Mouse (Mus musculus) ovary, postnatal 36 days (tissue): ENCODE measurements around the gene Ccnd2.

Source experiments
- DNase-seq: peaks from one replicate; pipeline ENCODE4 v3.0.0; 2022; ENCODE audit warnings: low spot score, mixed read lengths

Ccnd2 gene

DNA sequence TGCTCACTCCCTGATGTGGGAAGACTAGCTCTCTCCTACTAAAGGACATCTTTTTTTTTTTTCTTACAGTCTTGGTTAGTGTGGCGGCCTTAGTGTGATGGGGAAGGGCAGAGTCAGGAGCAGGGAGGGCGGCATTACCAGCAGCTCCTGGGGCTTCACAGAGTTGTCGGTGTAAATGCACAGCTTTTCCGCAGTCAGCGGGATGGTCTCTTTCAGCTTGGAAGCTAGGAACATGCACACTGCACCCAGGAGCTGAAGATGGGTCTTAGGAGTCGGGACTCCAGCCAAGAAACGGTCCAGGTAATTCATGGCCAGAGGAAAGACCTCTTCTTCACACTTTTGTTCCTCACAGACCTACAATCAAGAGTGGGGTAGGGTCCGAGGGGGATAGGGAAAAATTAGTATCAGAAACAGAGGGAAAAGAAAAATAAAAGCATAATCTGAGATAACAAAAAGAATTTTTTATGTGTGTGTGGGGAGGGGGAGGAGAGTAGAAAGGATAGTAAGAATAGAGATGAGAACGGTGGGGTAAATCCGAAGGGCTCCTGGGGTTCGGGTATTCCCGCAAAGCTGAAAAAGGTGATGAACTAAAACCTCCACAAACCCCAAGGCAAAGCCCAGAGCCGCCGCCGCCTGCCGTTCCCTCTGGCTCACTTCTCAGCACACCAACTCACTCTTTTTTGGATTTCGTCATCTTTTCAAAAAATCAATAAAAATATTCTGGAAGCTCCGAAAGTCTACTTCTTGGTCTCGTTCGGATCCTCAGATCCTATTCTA is 3.3 kb downstream of the Ccnd2 start:
- no peak for DNase-seq

GRCm38 (mm10) chr6:127147665-127148064 is 4.3 kb downstream of the Ccnd2 start:
- peak; percentile 83 for DNase-seq

- DNase-seq, result no peak
Observed at GRCm38 (mm10) chr6:127146322-127146947, 5.6 kb downstream of the Ccnd2 start.

DNA sequence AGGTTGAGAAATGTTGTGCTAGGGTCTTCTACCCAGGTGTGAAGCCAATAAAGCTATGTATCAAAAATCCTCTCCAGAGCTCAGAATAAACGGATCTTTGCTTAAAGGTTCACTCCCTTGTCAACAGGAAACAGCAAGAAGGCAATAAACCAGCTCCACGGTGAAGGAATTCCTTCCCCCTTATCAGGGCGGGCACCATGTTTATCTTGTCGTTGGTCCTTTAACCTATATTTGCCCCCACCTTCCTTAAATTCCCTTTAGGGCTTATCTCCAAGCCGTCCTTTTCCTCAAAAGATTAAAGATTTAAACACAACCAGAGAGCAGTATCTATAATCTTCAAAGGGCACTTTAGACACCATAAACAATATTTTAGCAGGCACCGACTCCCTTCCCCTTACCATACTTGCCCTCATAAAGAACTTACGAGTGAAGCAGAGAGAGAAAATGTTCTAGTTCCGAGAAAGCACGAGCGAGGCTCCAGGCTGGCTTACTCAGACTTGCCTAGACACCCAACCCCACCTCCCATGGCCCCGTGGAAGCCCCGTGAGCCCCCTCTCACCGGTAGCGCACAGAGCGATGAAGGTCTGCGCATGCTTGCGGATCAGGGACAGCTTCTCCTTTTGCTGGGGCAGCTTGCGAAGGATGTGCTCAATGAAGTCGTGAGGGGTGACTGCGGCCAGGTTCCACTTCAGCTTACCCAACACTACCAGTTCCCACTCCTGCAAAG is 6.4 kb downstream of the Ccnd2 start:
- DNase-seq, result no peak

DNA sequence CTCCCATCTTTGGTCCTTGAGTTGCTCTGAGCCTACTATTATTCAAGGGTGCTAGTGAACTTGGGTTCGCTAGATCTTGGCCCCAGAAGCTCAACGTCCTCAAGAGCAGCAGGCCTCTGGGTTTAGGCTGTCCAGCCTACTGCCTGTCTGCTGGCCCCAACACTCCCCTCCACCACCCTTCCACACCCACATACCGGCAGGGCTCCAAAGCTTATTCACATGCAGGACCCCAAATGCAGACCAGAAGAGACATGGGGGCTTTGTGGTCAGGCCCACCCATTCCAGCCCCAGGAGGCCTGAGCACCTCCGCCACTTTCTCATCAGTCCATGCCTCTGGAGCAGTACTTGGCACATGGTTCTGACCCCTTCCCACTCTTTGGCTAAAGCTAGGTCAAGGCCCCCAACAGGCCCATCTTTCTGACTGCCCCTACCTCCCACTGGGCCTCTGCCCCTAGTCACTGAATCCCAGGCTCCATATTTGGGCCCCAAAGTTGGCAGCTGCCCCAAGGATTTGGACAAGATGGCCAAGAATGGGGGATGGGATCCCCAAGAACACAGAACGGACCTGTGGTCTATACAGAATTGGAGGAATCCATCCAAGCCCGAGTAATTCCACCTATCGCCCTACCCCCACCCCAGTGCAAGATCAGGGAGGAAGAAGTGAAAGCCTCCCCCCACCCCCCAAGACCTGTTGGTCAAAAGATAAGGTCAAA is 8.3 kb downstream of the Ccnd2 start:
- DNase-seq, result no peak

- DNase-seq, result no peak
Observed at GRCm38 (mm10) chr6:127143124-127143520, 8.9 kb downstream of the Ccnd2 start.

DNA sequence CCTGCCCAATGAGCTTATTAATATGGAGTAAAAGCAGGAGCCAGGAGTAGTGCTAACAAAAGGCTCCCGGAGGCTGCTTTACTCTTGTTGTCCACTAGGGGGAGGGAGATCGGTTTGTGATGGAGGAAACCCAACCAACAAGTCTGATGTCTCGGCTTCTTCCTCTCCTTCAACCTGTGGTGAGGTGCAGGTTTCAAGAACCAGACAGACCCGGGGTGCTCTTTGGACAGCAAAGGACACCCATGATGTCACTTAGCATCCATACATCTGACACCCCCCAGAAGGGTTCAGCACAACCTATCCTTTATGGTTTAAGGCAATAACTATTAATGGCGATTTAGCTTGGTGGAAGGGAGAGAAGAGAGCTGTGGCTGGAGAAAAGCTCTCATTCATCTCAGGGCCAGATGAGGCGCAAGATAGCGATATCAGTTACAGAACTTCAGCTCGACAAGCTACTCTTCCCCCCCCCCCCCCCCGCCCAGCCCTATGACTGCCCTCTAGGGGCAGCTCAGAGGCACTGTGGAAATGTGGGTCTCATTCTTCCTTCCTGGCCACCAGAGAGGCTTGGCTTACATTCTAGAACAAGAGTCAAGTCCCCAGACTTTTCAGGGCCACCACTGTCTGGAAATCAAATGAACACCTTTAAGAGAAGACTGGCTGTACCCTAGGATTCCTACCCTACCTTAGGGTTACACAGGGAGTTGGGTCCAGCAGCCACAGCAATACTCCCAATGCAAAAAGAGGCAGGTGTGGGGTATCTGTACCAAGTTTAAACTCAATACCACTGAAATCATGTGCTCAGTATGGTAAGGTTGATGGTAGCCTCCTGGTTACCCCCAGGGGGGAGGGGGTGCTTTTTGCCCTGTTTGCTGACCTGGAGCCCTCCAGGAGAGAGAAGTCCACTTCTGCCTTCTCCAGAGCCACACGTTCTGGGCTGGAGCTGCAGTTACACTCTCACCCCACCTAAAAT is 9.6 kb downstream of the Ccnd2 start:
- no peak for DNase-seq

- DNase-seq, result no peak
Observed at GRCm38 (mm10) chr6:127138962-127139361, 13.0 kb downstream of the Ccnd2 start.

- no peak for DNase-seq
Observed at GRCm38 (mm10) chr6:127133433-127134245, 18.4 kb downstream of the Ccnd2 start.

DNA sequence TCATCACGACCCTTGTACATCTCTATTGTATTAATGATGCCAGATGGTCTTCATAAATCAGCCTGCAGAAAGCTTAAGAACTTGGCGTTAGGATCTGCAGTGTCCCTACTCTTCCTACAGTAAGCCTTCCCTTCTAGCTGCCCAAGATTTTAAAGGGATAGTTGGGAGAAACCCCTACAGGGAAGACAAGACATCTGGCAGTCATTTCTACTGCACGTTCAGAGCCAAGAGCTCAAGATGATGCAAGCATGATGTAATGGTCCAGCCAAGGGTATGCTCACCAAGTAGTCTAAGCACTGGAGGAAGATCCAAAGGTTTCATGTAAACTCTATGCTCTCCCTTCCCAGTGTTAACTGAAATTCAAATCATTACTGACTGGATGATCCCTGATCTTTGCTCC is 19.3 kb downstream of the Ccnd2 start:
- no peak for DNase-seq

- no peak for DNase-seq
Observed at GRCm38 (mm10) chr6:127131946-127132345, 20.0 kb downstream of the Ccnd2 start.

DNA sequence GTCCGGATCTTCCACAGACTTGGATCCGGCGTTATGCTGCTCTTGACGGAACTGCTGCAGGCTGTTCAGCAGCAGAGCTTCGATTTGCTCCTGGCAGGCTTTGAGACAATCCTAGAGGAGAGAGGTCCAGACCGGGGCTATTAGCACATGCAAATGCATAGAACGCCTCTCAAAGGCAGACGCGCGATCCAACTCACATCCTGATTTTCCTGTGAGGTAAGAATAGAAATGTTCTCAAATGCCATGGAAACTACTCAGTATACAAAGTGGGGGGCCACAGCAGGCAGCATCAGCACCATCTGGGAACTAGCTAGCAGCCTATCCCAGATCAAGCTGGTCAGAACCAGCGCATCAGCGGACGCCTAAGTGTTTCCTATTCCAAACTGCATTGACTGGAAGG is 21.6 kb downstream of the Ccnd2 start:
- DNase-seq, result no peak

DNA sequence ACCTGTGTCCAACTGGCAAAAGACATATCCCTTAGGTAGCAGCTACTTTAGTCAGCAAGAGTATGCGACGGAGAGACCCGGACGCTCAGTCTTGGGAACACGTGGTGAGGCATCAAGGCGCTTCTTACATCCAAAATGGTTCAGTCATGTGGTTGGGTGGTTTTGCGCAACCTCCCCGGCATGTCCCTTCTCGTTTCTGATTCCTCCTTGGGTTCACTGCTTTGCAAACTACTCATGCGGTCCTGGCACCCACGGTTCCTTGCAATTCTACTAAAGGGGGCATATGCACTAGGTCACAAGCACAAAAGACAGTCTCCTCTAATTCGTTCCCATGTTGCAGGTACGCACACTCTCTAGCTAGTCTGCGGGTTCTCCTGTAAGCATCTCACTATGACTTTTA is 22.3 kb downstream of the Ccnd2 start:
- DNase-seq, result no peak

- no peak for DNase-seq
Observed at GRCm38 (mm10) chr6:127123506-127123905, 28.5 kb downstream of the Ccnd2 start.

DNA sequence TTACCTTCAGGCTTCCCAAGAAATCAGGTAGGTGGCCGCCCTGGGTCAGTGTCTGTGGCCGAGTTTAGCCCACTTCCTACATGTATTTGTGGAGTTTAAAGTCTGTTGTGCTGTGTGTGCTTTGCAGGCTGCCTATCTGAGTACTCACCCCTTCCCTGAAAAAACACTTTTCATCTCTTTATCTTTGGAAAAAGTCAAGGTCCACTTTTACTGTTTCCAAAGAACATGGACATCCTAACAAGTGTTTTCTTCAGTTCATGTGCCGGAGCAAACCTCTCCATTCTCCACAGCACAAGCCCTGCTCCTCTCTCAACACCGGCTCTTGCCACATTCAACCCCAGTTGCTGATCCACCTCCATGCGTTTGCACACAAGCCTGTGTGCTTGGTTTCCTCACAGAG is 29.0 kb downstream of the Ccnd2 start:
- no peak for DNase-seq

DNA sequence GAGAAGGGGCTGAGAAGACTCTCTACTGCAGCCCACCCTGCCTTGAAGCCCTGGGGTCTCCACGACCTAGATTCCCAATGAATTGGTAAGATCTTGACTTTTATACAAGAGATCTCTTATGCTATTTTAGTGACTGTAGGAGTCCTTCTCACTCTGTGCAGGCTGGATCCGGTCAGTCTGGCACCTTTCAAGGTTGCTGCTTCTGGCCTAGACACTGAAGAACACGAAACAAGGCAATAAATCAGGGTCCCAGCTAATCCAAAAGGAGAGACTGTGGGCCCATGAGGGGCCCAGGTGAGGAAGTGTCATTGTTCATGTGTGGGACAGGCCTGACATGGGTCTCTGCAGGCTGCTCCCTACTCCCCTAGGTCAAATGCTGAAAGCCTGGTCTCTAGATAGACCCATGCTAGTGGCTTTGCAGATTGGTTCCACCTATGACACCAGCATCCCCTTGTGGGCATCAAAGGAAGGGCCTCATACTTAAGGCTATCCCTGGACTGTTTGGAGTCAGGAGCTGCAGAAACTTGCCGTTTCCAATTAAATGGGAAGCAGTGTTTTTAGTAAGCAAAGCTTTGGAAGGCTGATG is 29.7 kb downstream of the Ccnd2 start:
- DNase-seq, result peak; percentile 35

- DNase-seq, result no peak
Observed at GRCm38 (mm10) chr6:127114753-127115456, 37.1 kb downstream of the Ccnd2 start.

GRCm38 (mm10) chr6:127109402-127109930 is 42.5 kb downstream of the Ccnd2 start, which contains the start of gene Tigar:
Tigar (minus strand) TSS chr6:127109557.
- DNase-seq, result peak; percentile 92
